Comparison of ENCODE assay signal across 35 mouse cellular contexts in genomic region chr1:88418943-88419342, GRCm38 (mm10). TPM values are rescaled to one million over a fixed set of nuclear protein-coding genes. Genes with fewer than 3 reads are reported as not detected.
DNase-seq lines count a peak whose midpoint lies in the region; ATAC-seq and TF ChIP-seq lines count a peak whose summit lies in the region.
"Had no signal": no experiment of that assay in that cellular context is flagged by ENCODE, and none has a peak within 500 bp of the region (broad histone marks: within the 10 kb centered on the region; RNA-seq: fewer than 3 reads in every experiment).

No protein-coding gene starts in this region.

- H3K9ac ChIP-seq in heart, embryonic 13.5 days = no peak overlapping the region
- H3K9ac ChIP-seq in heart, embryonic 12.5 days = no peak overlapping the region
- no peak overlapping the region for H3K9ac ChIP-seq in kidney, postnatal 0 days (ENCODE audit: low read depth, low read length)
- no peak overlapping the region for H3K9ac ChIP-seq in stomach, embryonic 15.5 days
- no peak overlapping the region for H3K9ac ChIP-seq in stomach, postnatal 0 days (ENCODE audit: low read length)
- H3K9ac ChIP-seq: embryonic facial prominence, embryonic 13.5 days; forebrain, embryonic 15.5 days; heart, embryonic 15.5 days; hindbrain, embryonic 13.5 days; lung, embryonic 15.5 days; midbrain, embryonic 15.5 days had no signal

- H3K36me3 ChIP-seq in heart, embryonic 13.5 days = no peaks in the 10 kb centered on the region
- H3K36me3 ChIP-seq in heart, embryonic 12.5 days = no peaks in the 10 kb centered on the region
- H3K36me3 ChIP-seq in kidney, postnatal 0 days (ENCODE audit: insufficient read depth, low read length) = no peaks in the 10 kb centered on the region
- no peaks in the 10 kb centered on the region for H3K36me3 ChIP-seq in stomach, embryonic 15.5 days
- no peaks in the 10 kb centered on the region for H3K36me3 ChIP-seq in stomach, postnatal 0 days (ENCODE audit: control insufficient read depth, insufficient read depth, low read length)
- H3K36me3 ChIP-seq: embryonic facial prominence, embryonic 13.5 days; forebrain, embryonic 10.5 days; forebrain, embryonic 15.5 days; heart, embryonic 15.5 days; hindbrain, embryonic 13.5 days; lung, embryonic 15.5 days; midbrain, embryonic 10.5 days; midbrain, embryonic 15.5 days had no signal

- no peak for TF ChIP-seq CTCF in kidney, postnatal 0 days (IDR thresholded peaks at IDR 0.05; ENCODE audit: low read depth)
- no peak for TF ChIP-seq CTCF in stomach, postnatal 0 days (IDR thresholded peaks at IDR 0.05; ENCODE audit: low read depth)

- peak overlapping the region; percentile 45 for H3K27ac ChIP-seq in heart, embryonic 13.5 days (replicated peaks)
- no peak overlapping the region for H3K27ac ChIP-seq in heart, embryonic 12.5 days (ENCODE audit: poor library complexity, severe bottlenecking)
- no peak overlapping the region for H3K27ac ChIP-seq in kidney, postnatal 0 days
- no peak overlapping the region for H3K27ac ChIP-seq in stomach, embryonic 15.5 days
- H3K27ac ChIP-seq in stomach, postnatal 0 days (replicated peaks) = no peak overlapping the region
- H3K27ac ChIP-seq: embryonic facial prominence, embryonic 13.5 days; forebrain, embryonic 10.5 days; forebrain, embryonic 15.5 days; gastrocnemius, adult 2 months; heart, embryonic 15.5 days; hindbrain, embryonic 13.5 days; lung, embryonic 15.5 days; midbrain, embryonic 10.5 days; midbrain, embryonic 15.5 days had no signal

- H3K27me3 ChIP-seq in heart, embryonic 13.5 days (replicated peaks) = no peaks in the 10 kb centered on the region
- H3K27me3 ChIP-seq in heart, embryonic 12.5 days (replicated peaks) = 0 out of 2 replicates have a peak, but pooled peaks cover 4% of the 10 kb centered on the region
- H3K27me3 ChIP-seq in kidney, postnatal 0 days (ENCODE audit: insufficient read depth, low read length) = no peaks in the 10 kb centered on the region; the same call in 1 of the 2 replicates
- H3K27me3 ChIP-seq in stomach, embryonic 15.5 days (replicated peaks) = no peaks in the 10 kb centered on the region
- H3K27me3 ChIP-seq in stomach, postnatal 0 days (ENCODE audit: control insufficient read depth, insufficient read depth, low read length) = no peaks in the 10 kb centered on the region
- H3K27me3 ChIP-seq: CH12.LX; embryonic facial prominence, embryonic 13.5 days; forebrain, embryonic 15.5 days; hindbrain, embryonic 13.5 days; lung, embryonic 15.5 days; midbrain, embryonic 15.5 days had no signal

- H3K4me2 ChIP-seq in heart, embryonic 13.5 days = no peak overlapping the region
- H3K4me2 ChIP-seq in heart, embryonic 12.5 days = no peak overlapping the region
- H3K4me2 ChIP-seq in kidney, postnatal 0 days (ENCODE audit: low read length) = no peak overlapping the region
- H3K4me2 ChIP-seq in stomach, embryonic 15.5 days = no peak overlapping the region
- H3K4me2 ChIP-seq in stomach, postnatal 0 days (replicated peaks; ENCODE audit: low read depth) = no peak overlapping the region
- H3K4me2 ChIP-seq: embryonic facial prominence, embryonic 13.5 days; forebrain, embryonic 15.5 days; heart, embryonic 15.5 days; hindbrain, embryonic 13.5 days; lung, embryonic 15.5 days; midbrain, embryonic 15.5 days had no signal

- H3K4me3 ChIP-seq in heart, embryonic 13.5 days = no peak overlapping the region
- no peak overlapping the region for H3K4me3 ChIP-seq in heart, embryonic 12.5 days
- no peak overlapping the region for H3K4me3 ChIP-seq in kidney, postnatal 0 days (replicated peaks; ENCODE audit: low read depth, low read length)
- no peak overlapping the region for H3K4me3 ChIP-seq in stomach, embryonic 15.5 days (replicated peaks)
- H3K4me3 ChIP-seq in stomach, postnatal 0 days (ENCODE audit: low read depth, low read length) = no peak overlapping the region
- H3K4me3 ChIP-seq: embryonic facial prominence, embryonic 13.5 days; forebrain, embryonic 10.5 days; forebrain, embryonic 15.5 days; gastrocnemius, adult 2 months; heart, embryonic 15.5 days; hindbrain, embryonic 13.5 days; lung, embryonic 15.5 days; midbrain, embryonic 10.5 days; midbrain, embryonic 15.5 days had no signal

- intact Hi-C loops in left cerebral cortex, postnatal 25 days (cut with DNase I) = no loop called here

- 56% methylated on average over 2 of the region's 2 CpGs for WGBS in heart, embryonic 13.5 days
- WGBS in heart, embryonic 12.5 days = 63% methylated on average over 2 of the region's 2 CpGs
- WGBS in kidney, postnatal 0 days = 65% methylated on average over 2 of the region's 2 CpGs
- WGBS in stomach, embryonic 15.5 days = 68% methylated on average over 2 of the region's 2 CpGs
- 58% methylated on average over 2 of the region's 2 CpGs for WGBS in stomach, postnatal 0 days

- H3K9me3 ChIP-seq in heart, embryonic 13.5 days = no peaks in the 10 kb centered on the region
- H3K9me3 ChIP-seq in heart, embryonic 12.5 days (replicated peaks) = no peaks in the 10 kb centered on the region
- no peaks in the 10 kb centered on the region for H3K9me3 ChIP-seq in kidney, postnatal 0 days (replicated peaks; ENCODE audit: low read length)
- no peaks in the 10 kb centered on the region for H3K9me3 ChIP-seq in stomach, embryonic 15.5 days
- no peaks in the 10 kb centered on the region for H3K9me3 ChIP-seq in stomach, postnatal 0 days (ENCODE audit: control insufficient read depth, low read length)
- H3K9me3 ChIP-seq: embryonic facial prominence, embryonic 13.5 days; forebrain, embryonic 10.5 days; forebrain, embryonic 15.5 days; heart, embryonic 15.5 days; hindbrain, embryonic 13.5 days; lung, embryonic 15.5 days; midbrain, embryonic 10.5 days; midbrain, embryonic 15.5 days had no signal

- ATAC-seq in heart, embryonic 13.5 days (ENCODE audit: extremely low read depth, insufficient number of reproducible peaks, low FRiP score, low TSS enrichment) = no peak
- no peak for ATAC-seq in heart, embryonic 12.5 days (ENCODE audit: insufficient number of reproducible peaks, low FRiP score)
- ATAC-seq in kidney, postnatal 0 days (replicated peaks; ENCODE audit: low FRiP score, low read depth) = peak; percentile 69; the same call in 1 of the 2 replicates
- ATAC-seq in stomach, embryonic 15.5 days (ENCODE audit: insufficient read depth, low FRiP score, low read depth) = peak; percentile 31; the same call in 1 of the 2 replicates
- no peak for ATAC-seq in stomach, postnatal 0 days (ENCODE audit: low FRiP score, low TSS enrichment)
- ATAC-seq: activated CD4-positive, CD25-positive, alpha-beta regulatory T cell, adult 4 months; forebrain, embryonic 15.5 days; midbrain, embryonic 15.5 days had no signal

- DNase-seq in kidney, postnatal 0 days (ENCODE audit: low spot score) = peak; percentile 24
- DNase-seq in kidney, postnatal 4 days = no peak
- no peak for DNase-seq in stomach, postnatal 0 days (ENCODE audit: low spot score)
- peak; percentile 80 for DNase-seq in yolk sac, embryonic 10.5 days (ENCODE audit: low spot score)
- DNase-seq in left cerebral cortex, postnatal 25 days (ENCODE audit: low spot score in 2 of 2) = no peak
- DNase-seq: adrenal gland, adult 2 months; adrenal gland, postnatal 36 days; cerebellum, adult 18-20 months; cerebellum, postnatal 10 days; gastrocnemius, adult 2 months; gastrocnemius, postnatal 36 days; left cerebral cortex, postnatal 4 days had no signal

- TF ChIP-seq EP300 in stomach, postnatal 0 days (optimal IDR thresholded peaks at IDR 0.05) = no peak

- 0 out of 2 replicates have a peak, but pooled peaks cover 4% of the 10 kb centered on the region for H3K4me1 ChIP-seq in heart, embryonic 13.5 days
- H3K4me1 ChIP-seq in heart, embryonic 12.5 days (replicated peaks) = no peaks in the 10 kb centered on the region
- H3K4me1 ChIP-seq in kidney, postnatal 0 days (replicated peaks; ENCODE audit: insufficient read depth, low read length) = no peaks in the 10 kb centered on the region
- H3K4me1 ChIP-seq in stomach, embryonic 15.5 days = no peaks in the 10 kb centered on the region
- H3K4me1 ChIP-seq in stomach, postnatal 0 days (replicated peaks; ENCODE audit: control insufficient read depth, insufficient read depth) = no peaks in the 10 kb centered on the region
- H3K4me1 ChIP-seq: embryonic facial prominence, embryonic 13.5 days; forebrain, embryonic 10.5 days; forebrain, embryonic 15.5 days; heart, embryonic 15.5 days; hindbrain, embryonic 13.5 days; lung, embryonic 15.5 days; midbrain, embryonic 10.5 days; midbrain, embryonic 15.5 days had no signal

RNA-seq across cellular contexts. Expression of gene Spp2, which starts 12.2 kb away (rescaled TPM):
- 0.79 and 4.4 TPM in 2 replicates for polyA plus RNA-seq in heart, embryonic 13.5 days (2015; fragmentation: Nextera tagmentation; extraction: Ambion mirVana)
- polyA plus RNA-seq in heart, embryonic 12.5 days (2016; fragmentation: Nextera tagmentation; extraction: Ambion mirVana) = 1.1 and 3.2 TPM in 2 replicates
- polyA plus RNA-seq in kidney, postnatal 0 days (2015; fragmentation: Nextera tagmentation; extraction: Ambion mirVana) = 531 and 571 TPM in 2 replicates
- polyA plus RNA-seq in stomach, embryonic 15.5 days (2015; fragmentation: Nextera tagmentation; extraction: Ambion mirVana) = 10.1 and 21.7 TPM in 2 replicates
- polyA plus RNA-seq in stomach, postnatal 0 days (2015; fragmentation: Nextera tagmentation; extraction: Ambion mirVana) = 0.93 and 1.8 TPM in 2 replicates
- total RNA-seq in left cerebral cortex, postnatal 25 days (2021) = not detected
- total RNA-seq: adrenal gland, postnatal 36 days; CH12.LX; common myeloid progenitor, adult 5-6 weeks; ES-E14; gastrocnemius, adult 2 months; gastrocnemius, postnatal 36 days; heart, adult 18-20 months; heart, postnatal 25 days; left cerebral cortex, adult 8-10 months; megakaryocyte progenitor cell, adult 5-6 weeks; neutrophil, adult 5-6 weeks had no signal
- polyA plus RNA-seq: activated CD4-positive, CD25-positive, alpha-beta regulatory T cell, adult 4 months; C2C12; embryonic facial prominence, embryonic 13.5 days; forebrain, embryonic 10.5 days; forebrain, embryonic 15.5 days; hindbrain, embryonic 13.5 days; midbrain, embryonic 10.5 days; neural tube, embryonic 11.5 days; urinary bladder, adult 2 months had no signal

Comparison
In these comparisons a context has a peak if more than half of its experiments do, and no peak if none do; other contexts are left out.
1. ATAC-seq: peak in kidney, postnatal 0 days (single experiment) and stomach, embryonic 15.5 days (single experiment); none in heart, embryonic 13.5 days (single experiment), heart, embryonic 12.5 days (single experiment) and stomach, postnatal 0 days (single experiment).
2. DNase-seq: peak in kidney, postnatal 0 days (single experiment) and yolk sac, embryonic 10.5 days (single experiment); none in kidney, postnatal 4 days (0 of 2), stomach, postnatal 0 days (single experiment) and left cerebral cortex, postnatal 25 days (0 of 2).
3. RNA of gene Spp2, which starts 12.2 kb away (polyA plus RNA-seq): 531 to 571 TPM in kidney, postnatal 0 days; 10.1 to 21.7 TPM in stomach, embryonic 15.5 days, 1.1 to 3.2 TPM in heart, embryonic 12.5 days, 0.93 to 1.8 TPM in stomach, postnatal 0 days and 0.79 to 4.4 TPM in heart, embryonic 13.5 days; every median in the first group is over 10 times any median in the second.